Mouse (Mus musculus): ENCODE measurements around the gene Rmnd5a. TPM values are rescaled to one million over a fixed set of nuclear protein-coding genes. Genes with fewer than 3 reads are reported as not detected.

Rmnd5a gene
- total and polyA plus RNA-seq, 3 experiments, result 22.6 to 497 (median 23.3) TPM

GRCm38 (mm10) chr6:71353722-71354121 is 86.7 kb downstream of the Rmnd5a start:
- no peak overlapping the region for H3K9ac ChIP-seq (ENCODE audit: control insufficient read depth, low read depth, low read length, poor library complexity, severe bottlenecking)
- TF ChIP-seq POLR2AphosphoS5 (IDR thresholded peaks at IDR 0.05; ENCODE audit: borderline replicate concordance, low read depth, low read length), result no peak
- no peak for TF ChIP-seq ETS1 (IDR thresholded peaks at IDR 0.05; ENCODE audit: low read depth, low read length)
- no peak for TF ChIP-seq EP300 (IDR thresholded peaks at IDR 0.05; ENCODE audit: low read depth in 1 of 2, low read length in 2 of 2)
- no peak for TF ChIP-seq USF2 (IDR thresholded peaks at IDR 0.05; ENCODE audit: borderline replicate concordance in 1 of 2, insufficient read depth in 1 of 2, low read depth in 1 of 2, low read length in 2 of 2)
- no peaks in the 10 kb centered on the region for H3K9me3 ChIP-seq (replicated peaks; ENCODE audit: insufficient read depth, low read length)
- no peaks in the 10 kb centered on the region for H3K36me3 ChIP-seq (ENCODE audit: control insufficient read depth in 1 of 2, insufficient read depth in 2 of 2, low read length in 2 of 2)
- peaks cover 4 to 6% of the 10 kb centered on the region in 2 experiments; a peak in 3 of 4 replicates for H3K27me3 ChIP-seq (ENCODE audit: control insufficient read depth in 1 of 2, insufficient read depth in 2 of 2, low read length in 2 of 2)
- H3K79me2 ChIP-seq (ENCODE audit: control insufficient read depth, insufficient read depth, low read length, poor library complexity), result no peaks in the 10 kb centered on the region
- H3K27ac ChIP-seq (ENCODE audit: control insufficient read depth, low read depth, low read length), result no peak overlapping the region
- DNase-seq (ENCODE audit: low read depth, low spot score), result no peak
- no peak overlapping the region for H3K4me3 ChIP-seq (ENCODE audit: control insufficient read depth in 1 of 2, insufficient read depth in 1 of 2, low read depth in 2 of 2, low read length in 2 of 2)
- H3K4me1 ChIP-seq (ENCODE audit: control insufficient read depth in 1 of 2, insufficient read depth in 2 of 2, low read length in 2 of 2), result no peaks in the 10 kb centered on the region

- no peak overlapping the region for H3K27ac ChIP-seq (ENCODE audit: control insufficient read depth, low read depth, low read length)
- H3K9me3 ChIP-seq (replicated peaks; ENCODE audit: insufficient read depth, low read length), result no peaks in the 10 kb centered on the region
- no peak for TF ChIP-seq HCFC1 (IDR thresholded peaks at IDR 0.05; ENCODE audit: low read depth, low read length)
- TF ChIP-seq ELF1 (IDR thresholded peaks at IDR 0.05; ENCODE audit: low read depth, low read length), result no peak
- H3K4me1 ChIP-seq (ENCODE audit: control insufficient read depth in 1 of 2, insufficient read depth in 2 of 2, low read length in 2 of 2), result no peaks in the 10 kb centered on the region
- H3K9ac ChIP-seq (ENCODE audit: control insufficient read depth, low read depth, low read length, poor library complexity, severe bottlenecking), result no peak overlapping the region
- no peak for DNase-seq (ENCODE audit: low read depth, low spot score)
- H3K36me3 ChIP-seq (ENCODE audit: control insufficient read depth in 1 of 2, insufficient read depth in 2 of 2, low read length in 2 of 2), result no peaks in the 10 kb centered on the region
- H3K79me2 ChIP-seq (ENCODE audit: control insufficient read depth, insufficient read depth, low read length, poor library complexity), result no peaks in the 10 kb centered on the region
- H3K4me3 ChIP-seq (ENCODE audit: control insufficient read depth in 1 of 2, insufficient read depth in 1 of 2, low read depth in 2 of 2, low read length in 2 of 2), result no peak overlapping the region
- peaks cover 4 to 6% of the 10 kb centered on the region in 2 experiments; a peak in 3 of 4 replicates for H3K27me3 ChIP-seq (ENCODE audit: control insufficient read depth in 1 of 2, insufficient read depth in 2 of 2, low read length in 2 of 2)
These were observed 87.5 kb downstream of the Rmnd5a start for GRCm38 (mm10) chr6:71352866-71353427.

- DNase-seq (ENCODE audit: low read depth, low spot score), result no peak
- Histone ChIP-seq H3K9me3 (replicated peaks; ENCODE audit: insufficient read depth, low read length) (no peaks in the 10 kb centered on the region), H3K4me1 (ENCODE audit: control insufficient read depth in 1 of 2, insufficient read depth in 2 of 2, low read length in 2 of 2) (no peaks in the 10 kb centered on the region), H3K9ac (ENCODE audit: control insufficient read depth, low read depth, low read length, poor library complexity, severe bottlenecking) (no peak overlapping the region), H3K27ac (ENCODE audit: control insufficient read depth, low read depth, low read length) (no peak overlapping the region), H3K79me2 (ENCODE audit: control insufficient read depth, insufficient read depth, low read length, poor library complexity) (no peaks in the 10 kb centered on the region), H3K27me3 (ENCODE audit: control insufficient read depth in 1 of 2, insufficient read depth in 2 of 2, low read length in 2 of 2) (peaks cover 4 to 6% of the 10 kb centered on the region in 2 experiments; a peak in 3 of 4 replicates), H3K4me3 (ENCODE audit: control insufficient read depth in 1 of 2, insufficient read depth in 1 of 2, low read depth in 2 of 2, low read length in 2 of 2) (no peak overlapping the region), H3K36me3 (ENCODE audit: control insufficient read depth in 1 of 2, insufficient read depth in 2 of 2, low read length in 2 of 2) (no peaks in the 10 kb centered on the region)
- no peak for TF ChIP-seq E2F4 (IDR thresholded peaks at IDR 0.05; ENCODE audit: borderline replicate concordance, low read depth, low read length)
- TF ChIP-seq NELFE (IDR thresholded peaks at IDR 0.05; ENCODE audit: low read depth, low read length), result no peak
- no peak for TF ChIP-seq MEF2A (IDR thresholded peaks at IDR 0.05; ENCODE audit: extremely low read depth, insufficient replicate concordance, low read depth, low read length, poor library complexity, severe bottlenecking)
- TF ChIP-seq MXI1 (IDR thresholded peaks at IDR 0.05; ENCODE audit: low read depth, low read length), result no peak
- no peak for TF ChIP-seq RAD21 (IDR thresholded peaks at IDR 0.05; ENCODE audit: low read depth, low read length)
- no peak for TF ChIP-seq UBTF (IDR thresholded peaks at IDR 0.05; ENCODE audit: borderline replicate concordance, insufficient read depth, low read depth, low read length)
- TF ChIP-seq ZC3H11A (IDR thresholded peaks at IDR 0.05; ENCODE audit: low read depth, low read length), result no peak
- no peak for TF ChIP-seq GABPA (IDR thresholded peaks at IDR 0.05; ENCODE audit: low read depth, low read length)
- TF ChIP-seq HCFC1 (IDR thresholded peaks at IDR 0.05; ENCODE audit: low read depth, low read length), result no peak
- TF ChIP-seq NRF1 (IDR thresholded peaks at IDR 0.05; ENCODE audit: insufficient read depth, low read depth, low read length, poor library complexity, severe bottlenecking), result no peak
- TF ChIP-seq POLR2A (IDR thresholded peaks at IDR 0.05; ENCODE audit: control insufficient read depth in 1 of 2, insufficient read depth in 1 of 2, low read depth in 1 of 2, low read length in 2 of 2, poor library complexity in 1 of 2), result no peak
These were observed 88.2 kb downstream of the Rmnd5a start for GRCm38 (mm10) chr6:71352201-71352600.
